Mouse (Mus musculus) kidney, adult 18-20 months (tissue): ENCODE data around the gene Icam4.

Experiments used
- DNase-seq: peaks from one replicate; pipeline ENCODE4 v3.0.0; 2021

The Icam4 gene

GRCm38 (mm10) chr9:21012368-21012767, 16.8 kb upstream of the Icam4 start:
- DNase-seq: no peak

- DNase-seq: peak; percentile 76
These were observed 14.2 kb upstream of the Icam4 start for GRCm38 (mm10) chr9:21014691-21015570.

GRCm38 (mm10) chr9:21015571-21016130, 13.5 kb upstream of the Icam4 start, which contains the start of gene Icam1:
Icam1 (plus strand) TSS chr9:21015985.
- peak; percentile 88 for DNase-seq

- DNase-seq: no peak
These were observed 12.6 kb upstream of the Icam4 start for GRCm38 (mm10) chr9:21016331-21017176.

GRCm38 (mm10) chr9:21017177-21017575, 12.0 kb upstream of the Icam4 start:
- DNase-seq: no peak

- DNase-seq: no peak
These were observed 10.6 kb upstream of the Icam4 start for GRCm38 (mm10) chr9:21018600-21018999.

- DNase-seq: no peak
These were observed 7.8 kb upstream of the Icam4 start for GRCm38 (mm10) chr9:21021363-21021762.

- DNase-seq: no peak
These were observed 6.9 kb upstream of the Icam4 start for GRCm38 (mm10) chr9:21022288-21022687.

- DNase-seq: no peak
These were observed 6.4 kb upstream of the Icam4 start for GRCm38 (mm10) chr9:21022726-21023125.

GRCm38 (mm10) chr9:21025258-21025810, 3.8 kb upstream of the Icam4 start:
- DNase-seq: no peak

- no peak for DNase-seq
These were observed 2.3 kb upstream of the Icam4 start for GRCm38 (mm10) chr9:21026849-21027248.

- DNase-seq: no peak
These were observed 1.3 kb upstream of the Icam4 start for GRCm38 (mm10) chr9:21027774-21028290.

GRCm38 (mm10) chr9:21028560-21029110, 538 bp upstream of the Icam4 start:
- DNase-seq: no peak

GRCm38 (mm10) chr9:21030055-21030600, 955 bp downstream of the Icam4 start:
- DNase-seq: no peak

- DNase-seq: peak; percentile 88
These were observed 1.6 kb downstream of the Icam4 start for GRCm38 (mm10) chr9:21030781-21031250.

- peak; percentile 70 for DNase-seq
These were observed 2.2 kb downstream of the Icam4 start for GRCm38 (mm10) chr9:21031251-21031895.

GRCm38 (mm10) chr9:21031896-21032351, 2.8 kb downstream of the Icam4 start, which contains the start of gene Icam5:
Icam5 (plus strand) TSS chr9:21032073.
- peak; percentile 32 for DNase-seq

GRCm38 (mm10) chr9:21032491-21032890, 3.3 kb downstream of the Icam4 start:
- no peak for DNase-seq

GRCm38 (mm10) chr9:21033136-21033535, 4.0 kb downstream of the Icam4 start:
- peak; percentile 93 for DNase-seq

GRCm38 (mm10) chr9:21034481-21035085, 5.4 kb downstream of the Icam4 start:
- peak; percentile 25 for DNase-seq

GRCm38 (mm10) chr9:21035586-21035985, 6.4 kb downstream of the Icam4 start:
- no peak for DNase-seq
